Mouse (Mus musculus): ENCODE results near the gene Mia3.
A peak's percentile ranks its signal among the peaks of the same experiment; 100 is the strongest.
"Not testable (repeated sequence)": the region's sequence is repeated elsewhere in the genome, so short reads cannot be mapped to it uniquely, and the experiment has no call there.

Mia3 gene

DNA sequence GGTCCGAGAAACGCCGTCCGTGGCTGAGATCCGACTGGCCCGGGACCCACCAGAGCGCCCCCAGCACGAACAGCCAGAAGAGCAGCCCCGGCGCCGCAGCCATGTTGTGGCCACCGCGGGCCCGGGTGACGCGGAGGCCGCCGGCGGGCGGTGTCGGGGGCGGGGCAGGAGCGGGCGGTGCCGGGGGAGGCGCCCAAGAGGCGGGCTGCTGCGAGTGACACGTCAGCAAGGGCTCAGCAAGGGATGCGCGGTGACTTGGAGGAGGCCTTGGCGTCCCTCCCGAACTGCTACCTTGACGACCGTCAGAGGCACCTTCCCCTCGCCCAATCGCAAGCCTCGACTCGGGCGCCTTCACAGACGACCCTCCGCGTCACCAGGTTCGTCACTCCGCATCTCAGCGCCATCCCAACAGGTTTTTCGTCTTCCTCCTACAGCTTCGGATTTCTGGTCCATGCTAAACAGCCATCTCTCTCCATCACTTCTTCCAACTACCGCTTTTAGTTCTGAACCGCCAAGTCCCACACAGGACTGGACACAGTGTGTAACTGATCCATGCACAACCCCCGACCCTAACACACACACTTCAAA, at the start of gene Mia3:
TSS of gene Mia3 (minus strand) at position 127 of the 588 bp plus-strand sequence.
- DNase-seq (ENCODE audit: low read depth, low spot score), result peak; percentile 75

DNA sequence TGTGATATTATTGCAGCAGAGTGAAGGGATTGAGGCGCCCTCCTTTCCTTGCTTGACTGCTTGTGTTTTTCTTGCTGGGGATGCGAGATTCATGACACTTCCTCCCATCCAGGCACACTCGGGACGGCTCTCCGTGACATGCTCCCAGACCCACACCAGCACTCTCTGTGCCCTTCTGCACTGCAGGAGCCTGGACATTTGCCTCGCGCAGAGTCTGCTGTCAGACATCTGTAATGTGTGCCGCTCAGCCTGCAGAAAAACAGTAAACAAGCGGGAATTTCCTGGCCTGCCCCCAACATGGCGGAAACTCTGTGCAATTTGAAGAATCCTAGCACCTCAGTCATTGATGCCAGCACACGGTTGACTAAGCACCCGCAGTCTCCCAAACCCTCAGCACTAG, 48.5 kb upstream of the Mia3 start, which contains the start of gene Hhipl2:
TSS of gene Hhipl2 (plus strand) at position 343 of the 400 bp plus-strand sequence.
- no peak for DNase-seq (ENCODE audit: low read depth, low spot score)

DNA sequence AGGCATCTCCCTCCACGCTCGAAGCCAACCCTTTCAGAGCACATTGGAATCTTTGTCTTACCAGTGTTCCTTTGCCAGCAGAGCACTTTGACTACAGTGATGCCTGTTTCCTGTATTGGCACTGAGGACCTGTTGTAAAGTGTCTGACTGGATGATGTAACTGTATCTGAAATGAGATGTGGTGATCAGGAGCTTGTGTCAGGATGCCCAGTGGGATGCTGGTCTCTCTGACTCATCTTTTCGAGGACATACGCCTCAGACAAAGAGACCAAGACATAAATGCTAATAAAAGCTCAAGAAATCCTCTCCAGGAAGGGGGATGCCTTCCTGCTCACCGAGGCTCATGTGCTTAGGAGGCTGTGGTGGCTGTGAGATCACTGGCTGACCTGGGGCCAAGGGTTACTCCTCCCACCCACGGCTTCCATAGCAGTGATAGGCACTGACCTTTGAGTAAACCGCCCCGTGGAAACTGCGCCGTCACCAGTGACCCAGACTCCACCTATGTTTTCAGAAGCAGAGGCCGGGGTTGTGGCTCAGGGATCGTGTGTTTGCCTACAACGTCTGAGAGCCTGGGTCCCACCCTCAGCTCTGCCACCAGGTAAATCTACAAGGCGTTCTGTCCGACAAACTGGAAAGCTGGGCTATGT, 44.9 kb upstream of the Mia3 start:
- no peak for DNase-seq (ENCODE audit: low read depth, low spot score)

DNA sequence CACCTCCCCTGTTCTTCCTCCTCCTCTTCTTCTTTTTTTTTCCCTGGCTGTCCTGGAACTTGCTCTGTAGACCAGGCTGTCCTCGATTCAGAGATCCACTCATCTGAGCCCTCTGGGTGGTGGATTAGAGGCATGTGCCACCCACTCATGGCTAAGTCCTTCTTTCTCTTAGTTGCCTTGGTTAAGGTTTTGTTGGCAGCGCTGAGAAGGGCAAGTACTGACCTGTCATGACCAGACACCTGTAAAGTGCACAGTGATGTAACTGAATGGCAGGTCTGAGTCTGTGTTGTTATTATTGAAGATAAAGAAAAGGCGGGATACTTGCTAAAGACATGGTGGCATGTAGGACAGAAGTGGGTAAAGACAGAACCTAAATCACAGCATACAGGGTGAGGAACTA, 34.0 kb upstream of the Mia3 start:
- DNase-seq (ENCODE audit: low read depth, low spot score), result no peak

DNA sequence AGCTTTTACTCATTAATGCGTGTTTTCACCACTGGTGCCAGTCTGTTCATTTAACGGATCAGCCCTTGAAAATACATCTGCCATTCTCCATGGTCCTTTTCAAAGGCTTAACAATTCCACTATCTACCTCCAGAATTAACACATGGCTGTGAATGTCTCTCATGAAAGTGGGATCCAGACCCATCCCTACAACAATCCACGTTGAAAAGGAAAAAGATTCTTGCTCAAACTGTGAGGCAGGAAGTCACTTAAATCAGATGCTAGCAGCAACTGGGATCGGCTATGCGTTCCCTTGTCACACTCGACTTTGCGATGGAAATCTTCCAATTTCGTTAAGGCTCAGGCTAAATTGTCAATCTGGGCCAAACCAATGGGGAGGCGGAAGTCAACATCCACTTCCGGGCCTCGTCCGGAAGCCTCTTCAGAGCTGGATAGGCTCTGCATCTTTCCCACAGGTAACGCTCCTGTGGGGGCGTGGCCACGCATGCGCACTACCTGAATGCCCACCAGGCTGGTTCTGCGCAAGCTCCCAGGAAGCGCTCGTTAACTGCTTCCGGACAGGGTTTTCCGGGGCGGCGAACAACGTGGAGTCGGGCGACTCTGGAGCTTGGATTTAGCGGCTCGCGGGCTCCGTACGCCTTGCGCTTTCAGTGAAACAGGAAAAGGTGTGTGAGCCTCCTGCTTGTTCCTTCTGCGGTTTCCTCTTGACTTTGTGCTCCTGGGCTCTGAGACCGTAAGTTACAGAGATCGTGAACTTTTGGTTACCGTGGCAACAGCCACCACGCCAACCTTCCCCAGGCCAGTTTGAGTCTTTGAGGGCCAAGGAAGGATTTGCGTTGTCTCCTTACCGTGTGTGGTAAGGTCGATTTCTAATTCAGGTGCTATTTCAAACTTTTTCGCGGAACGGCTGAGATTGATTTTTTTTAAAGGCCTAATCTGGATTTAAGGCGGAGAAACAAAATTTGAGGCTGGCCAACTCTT, 19.4 kb upstream of the Mia3 start, which contains the start of gene Taf1a:
TSS of gene Taf1a (plus strand) at position 556 of the 981 bp plus-strand sequence.
- peak; percentile 92 for DNase-seq (ENCODE audit: low read depth, low spot score)

DNA sequence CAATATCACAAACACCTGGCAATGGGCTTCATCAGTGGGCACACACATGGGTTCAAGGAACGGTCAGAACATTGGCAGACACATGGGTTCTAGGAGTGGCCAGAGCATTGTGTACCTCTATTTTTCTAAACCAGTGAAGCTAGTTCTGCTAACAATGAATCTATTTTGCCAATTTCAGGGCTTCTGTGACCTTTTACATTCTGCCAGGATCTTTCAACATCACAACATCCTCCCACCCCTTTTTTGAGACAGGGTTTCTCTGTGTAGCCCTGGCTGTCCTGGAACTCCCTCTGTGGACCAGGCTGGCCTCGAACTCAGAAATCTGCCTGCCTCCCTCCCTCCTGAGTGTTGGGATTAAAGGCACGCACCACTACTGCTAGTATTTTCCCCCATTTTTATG, 18.1 kb upstream of the Mia3 start:
- not testable (repeated sequence) for DNase-seq (ENCODE audit: low read depth, low spot score)

DNA sequence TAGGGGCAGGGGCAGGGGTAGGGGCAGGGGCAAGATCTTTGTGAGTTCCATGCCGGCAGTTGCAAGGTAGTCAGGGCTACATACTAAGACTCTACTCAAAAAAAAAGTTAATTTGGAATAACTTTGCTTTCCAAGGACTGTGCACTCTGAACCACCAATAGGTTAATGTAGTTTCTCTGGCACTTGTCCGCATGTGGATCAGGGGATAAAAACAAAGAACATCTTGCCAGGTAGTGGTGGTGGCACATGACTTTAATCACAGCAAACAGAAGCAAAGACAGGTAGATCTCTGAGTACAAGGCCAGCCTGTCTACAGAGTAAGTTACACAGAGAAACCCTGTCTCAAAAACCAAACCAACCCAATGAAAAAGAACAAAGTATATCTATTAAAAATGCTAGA, 13.3 kb upstream of the Mia3 start:
- no peak for DNase-seq (ENCODE audit: low read depth, low spot score)

DNA sequence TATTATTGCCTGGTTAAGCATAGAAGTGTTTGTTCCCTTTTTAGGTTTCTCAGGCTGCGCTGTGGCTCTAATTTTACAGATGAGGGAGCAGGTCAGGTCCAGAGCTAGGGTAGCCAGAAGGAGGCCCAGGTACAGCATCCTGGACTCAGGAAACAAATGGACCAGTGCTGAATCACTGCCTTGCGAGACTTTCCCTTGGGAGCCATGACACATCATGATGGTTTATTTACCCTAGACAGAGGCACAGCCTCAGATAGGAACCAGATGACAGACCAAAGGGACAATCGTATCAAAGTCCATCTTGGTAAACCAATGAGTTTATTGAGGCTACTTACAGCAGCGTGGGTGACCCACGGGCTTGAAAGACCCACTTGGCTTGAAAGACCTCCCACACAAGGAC, 12.5 kb upstream of the Mia3 start:
- no peak for DNase-seq (ENCODE audit: low read depth, low spot score)

DNA sequence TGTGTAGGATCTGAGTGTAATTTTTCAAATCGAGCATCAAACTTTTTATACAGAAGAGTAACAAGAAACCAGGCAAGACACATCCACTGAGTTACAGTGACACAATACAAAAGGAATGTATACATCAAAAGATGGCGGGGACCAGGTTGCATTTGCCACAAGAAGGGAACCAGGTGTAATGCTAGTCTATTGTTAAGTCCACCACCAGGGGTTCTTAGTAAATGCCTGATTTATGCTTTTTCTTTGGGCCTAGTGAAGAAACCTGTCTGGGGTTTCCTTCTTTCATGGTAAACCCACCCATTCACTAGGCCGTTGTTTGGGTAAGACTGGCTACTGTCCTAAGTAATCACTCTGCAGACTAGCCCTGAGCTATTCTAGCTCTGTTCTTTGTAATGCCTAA, 10.0 kb upstream of the Mia3 start:
- not testable (repeated sequence) for DNase-seq (ENCODE audit: low read depth, low spot score)

DNA sequence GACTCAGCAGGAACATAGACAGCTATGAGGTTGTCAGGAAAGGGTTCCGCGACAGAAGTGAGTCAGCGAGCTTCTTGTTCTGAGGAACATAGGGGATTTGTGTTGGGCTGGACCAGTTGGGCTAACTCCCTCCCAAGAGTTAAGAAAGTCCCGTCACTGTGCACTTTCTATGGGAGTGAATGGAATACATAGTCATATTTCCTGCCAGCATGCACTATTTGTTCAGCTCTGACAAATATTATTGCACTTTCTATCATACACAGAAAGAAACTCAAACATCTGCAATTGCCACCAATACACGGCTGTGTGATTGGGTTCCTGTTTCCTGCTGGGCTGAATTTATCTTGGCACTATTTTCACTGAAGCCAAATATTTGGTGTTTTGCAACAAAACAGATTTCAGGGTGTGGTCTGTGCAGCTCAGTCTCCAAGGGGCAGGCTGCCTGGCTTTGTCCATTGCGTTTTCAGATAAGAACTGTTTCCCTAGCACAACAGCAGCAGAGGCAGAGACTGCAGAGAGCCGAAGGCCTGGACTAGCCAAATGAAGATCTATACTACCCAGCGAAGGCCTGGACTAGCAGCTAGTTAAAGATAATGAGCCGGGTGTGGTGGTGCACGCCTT, 9.1 kb upstream of the Mia3 start:
- no peak for DNase-seq (ENCODE audit: low read depth, low spot score)

DNA sequence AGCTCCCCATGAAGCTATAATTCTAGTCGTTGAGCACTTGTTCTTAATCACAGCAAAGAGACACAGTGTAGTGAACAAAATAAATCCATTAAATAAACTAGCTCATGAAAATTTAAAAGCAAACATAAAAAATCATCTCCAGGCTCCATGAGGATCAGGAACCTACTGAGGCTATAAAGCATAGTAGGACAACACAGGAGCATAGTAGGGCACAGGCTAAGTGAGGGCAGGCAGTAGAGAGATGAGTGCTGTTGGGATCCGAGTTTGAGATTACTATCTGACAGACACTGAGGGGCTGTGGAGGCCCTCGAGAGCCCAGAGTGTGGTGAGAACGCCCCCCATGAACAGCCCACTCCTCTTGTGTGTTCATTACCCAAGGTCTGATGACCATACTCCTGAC, 7.7 kb upstream of the Mia3 start:
- DNase-seq (ENCODE audit: low read depth, low spot score), result no peak

DNA sequence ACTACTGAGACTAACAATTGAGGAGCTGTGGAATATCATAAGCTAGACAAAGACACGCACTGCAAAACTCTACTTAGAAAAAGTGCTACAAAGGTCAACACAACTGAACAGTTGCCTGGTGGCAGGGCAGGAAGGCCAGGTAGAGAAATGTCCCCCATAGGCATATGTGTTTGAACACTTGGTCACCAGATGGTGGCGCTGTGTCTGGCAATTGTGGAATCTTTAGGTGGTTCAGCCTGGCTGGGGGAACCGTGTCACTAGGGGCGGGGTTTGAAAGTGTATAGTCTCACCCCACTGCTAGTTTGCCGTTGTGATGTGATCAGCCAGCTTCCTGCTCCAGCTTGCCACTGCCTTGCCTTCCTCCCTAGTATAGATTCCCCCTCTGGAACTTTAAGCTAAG, 5.4 kb upstream of the Mia3 start:
- no peak for DNase-seq (ENCODE audit: low read depth, low spot score)

DNA sequence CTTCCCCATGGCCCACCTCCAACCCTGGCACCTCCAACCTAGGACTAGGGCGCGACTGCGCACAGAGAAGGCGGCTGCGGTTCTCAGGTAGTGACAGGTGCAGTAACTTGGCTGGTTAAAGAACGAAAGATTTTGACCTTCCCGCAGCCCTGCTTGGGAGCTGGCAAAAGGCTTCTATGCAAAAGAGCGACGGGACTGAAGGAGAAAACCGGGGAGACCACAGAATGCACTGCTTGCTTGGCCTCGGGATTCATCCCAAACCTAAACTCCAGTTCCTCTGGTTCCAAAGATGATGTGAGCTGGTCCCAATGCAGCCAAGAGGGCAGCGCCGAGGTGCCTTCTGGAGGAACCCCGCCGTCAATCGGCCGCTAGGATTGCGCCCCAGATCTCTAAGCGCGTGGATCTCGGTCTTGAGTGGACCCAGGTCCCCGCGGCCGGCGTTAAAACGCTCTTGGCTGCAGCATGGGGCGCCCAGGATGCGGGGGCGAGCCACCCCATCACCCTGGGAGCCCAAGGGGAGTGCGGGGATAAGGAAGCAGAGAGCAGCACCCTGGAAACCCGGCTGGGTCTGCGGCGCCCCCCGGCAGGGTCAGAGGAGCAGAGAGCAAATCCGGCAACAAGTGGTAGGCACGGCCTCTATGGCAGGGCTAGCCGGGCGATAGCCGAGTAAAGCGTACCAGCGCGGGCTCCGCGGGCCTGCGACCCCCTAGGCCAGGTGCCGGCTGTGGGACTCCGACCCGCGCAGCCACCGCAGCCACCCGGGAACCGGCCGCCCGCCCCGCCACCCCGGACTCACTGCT, 552 bp downstream of the Mia3 start:
- DNase-seq (ENCODE audit: low read depth, low spot score), result no peak

DNA sequence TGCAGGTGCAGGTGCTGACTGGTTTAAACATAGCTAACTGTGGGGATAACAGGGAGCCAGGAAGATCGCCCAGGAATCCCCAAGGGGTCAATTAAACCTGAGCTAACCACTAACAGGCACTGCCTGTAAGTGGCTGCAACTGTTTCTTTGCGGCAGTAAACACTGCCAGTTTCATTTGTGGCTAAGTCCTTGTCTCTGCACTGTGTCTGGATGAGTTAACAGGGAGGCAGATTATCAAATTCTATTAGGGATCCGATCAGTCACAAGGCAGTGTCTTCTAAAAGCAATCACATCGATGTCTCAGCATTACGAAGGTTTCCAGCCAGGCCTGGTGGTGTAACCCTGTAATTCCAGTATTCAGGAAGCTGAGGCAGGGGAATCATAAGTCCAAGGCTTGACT, 3.0 kb downstream of the Mia3 start:
- no peak for DNase-seq (ENCODE audit: low read depth, low spot score)

DNA sequence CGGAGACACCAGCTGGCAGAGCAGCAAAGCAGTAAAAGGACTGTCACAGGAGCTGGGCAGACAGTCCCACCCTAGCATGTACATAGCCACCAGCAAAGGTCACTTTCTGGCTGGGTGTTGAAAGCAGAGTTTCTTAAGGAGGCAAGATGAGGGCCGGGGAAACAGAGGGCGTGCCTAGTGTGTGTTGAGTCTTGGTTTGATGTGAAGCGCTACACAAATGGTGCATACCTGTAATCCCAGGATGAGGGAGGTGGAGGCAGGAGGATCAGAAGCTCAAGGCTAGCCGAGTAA, 5.8 kb downstream of the Mia3 start:
- no peak for DNase-seq (ENCODE audit: low read depth, low spot score)

DNA sequence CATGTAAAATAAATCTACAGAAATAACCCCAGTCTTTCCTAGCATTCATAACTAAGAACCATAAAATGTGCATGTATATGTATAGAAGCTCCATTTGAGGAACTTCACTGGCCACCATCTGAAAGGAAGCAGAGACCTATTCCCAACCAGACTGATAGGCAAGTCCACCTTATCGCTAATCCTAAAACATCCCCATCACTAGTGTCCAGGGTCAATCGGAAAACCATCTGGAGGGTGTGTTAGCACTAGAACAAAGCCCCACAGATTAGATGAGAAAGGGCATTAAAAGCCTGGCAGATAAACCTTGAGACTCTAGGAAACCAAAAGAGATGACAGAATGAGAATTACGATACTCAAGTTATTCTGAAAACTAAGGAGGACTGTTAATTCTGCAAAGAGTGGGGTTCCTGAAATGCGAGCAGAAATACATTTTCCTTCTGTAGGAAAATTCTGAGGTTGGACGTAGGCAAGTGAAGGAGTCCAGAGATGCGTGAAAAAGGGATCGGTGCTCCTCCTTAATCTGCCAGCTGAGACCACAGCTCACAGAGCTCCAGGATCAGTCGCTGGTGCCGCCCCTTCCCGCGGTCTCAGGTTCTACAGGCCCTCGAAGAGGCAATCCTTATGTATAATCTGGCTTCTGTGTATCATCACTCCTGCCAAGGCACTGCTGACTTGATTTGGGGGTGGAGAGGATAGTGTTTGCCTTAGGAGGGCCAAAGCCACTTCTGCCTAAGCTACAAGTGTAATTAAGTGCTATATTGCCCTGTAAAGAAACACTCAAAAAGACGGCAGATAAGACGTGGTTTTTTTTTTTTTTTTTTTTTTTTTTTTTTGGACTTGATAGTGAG, 6.4 kb downstream of the Mia3 start:
- no peak for DNase-seq (ENCODE audit: low read depth, low spot score)

DNA sequence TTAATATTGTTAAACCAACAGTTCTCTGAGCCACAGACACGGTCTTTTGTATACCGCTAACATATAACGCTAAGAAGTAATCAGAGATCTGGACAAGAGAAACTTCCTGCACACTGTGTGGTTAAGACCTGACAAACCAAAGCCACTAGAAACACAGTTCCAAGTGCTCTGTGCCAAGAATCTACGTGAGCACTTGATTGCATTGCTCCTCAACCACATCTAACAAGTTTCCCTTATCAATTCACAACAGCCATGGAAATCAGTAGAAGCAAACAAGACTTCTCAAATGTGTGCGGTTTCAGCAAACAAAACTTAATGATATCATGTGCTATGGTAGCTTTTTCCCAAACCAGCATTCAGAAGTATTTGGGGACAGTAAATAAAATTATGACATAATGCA, 7.1 kb downstream of the Mia3 start:
- no peak for DNase-seq (ENCODE audit: low read depth, low spot score)

DNA sequence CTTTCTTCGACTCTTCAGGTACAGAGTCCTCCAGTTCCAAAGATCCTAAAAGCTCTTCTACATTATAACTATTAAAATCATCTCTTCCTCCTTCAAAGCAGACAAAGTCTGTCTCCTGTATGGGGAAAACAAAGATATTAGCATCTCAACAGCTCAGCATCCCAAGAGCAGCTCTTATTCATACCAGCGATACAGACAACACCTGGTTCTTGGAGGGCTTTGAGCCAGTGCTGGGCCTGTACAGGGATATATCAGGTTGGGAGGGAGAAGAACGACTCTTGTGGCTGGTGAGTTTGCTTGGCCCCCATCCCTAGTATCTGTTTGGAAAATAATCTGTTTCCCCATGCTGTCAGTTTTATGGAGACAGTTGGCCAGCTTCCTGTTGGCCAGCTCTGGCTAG, 10.5 kb downstream of the Mia3 start:
- no peak for DNase-seq (ENCODE audit: low read depth, low spot score)

DNA sequence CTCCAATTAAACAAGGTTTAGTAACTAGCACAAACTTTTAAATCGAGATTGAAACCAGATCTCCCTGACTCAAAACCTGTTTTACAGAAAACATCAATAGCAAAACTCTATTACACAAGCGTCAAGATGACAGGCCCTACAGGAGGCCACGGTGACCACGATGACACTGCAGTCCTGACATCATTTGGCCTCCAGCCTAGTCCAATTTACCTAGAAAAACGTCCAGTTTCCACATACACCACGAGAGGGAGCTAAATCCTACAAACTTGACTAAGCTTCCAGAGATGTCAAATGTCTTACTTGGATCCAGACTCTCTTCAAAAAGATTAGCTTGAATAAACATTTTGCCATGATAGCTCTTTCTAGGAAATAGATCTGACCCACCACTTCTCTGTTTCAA, 19.5 kb downstream of the Mia3 start:
- DNase-seq (ENCODE audit: low read depth, low spot score), result peak; percentile 46

DNA sequence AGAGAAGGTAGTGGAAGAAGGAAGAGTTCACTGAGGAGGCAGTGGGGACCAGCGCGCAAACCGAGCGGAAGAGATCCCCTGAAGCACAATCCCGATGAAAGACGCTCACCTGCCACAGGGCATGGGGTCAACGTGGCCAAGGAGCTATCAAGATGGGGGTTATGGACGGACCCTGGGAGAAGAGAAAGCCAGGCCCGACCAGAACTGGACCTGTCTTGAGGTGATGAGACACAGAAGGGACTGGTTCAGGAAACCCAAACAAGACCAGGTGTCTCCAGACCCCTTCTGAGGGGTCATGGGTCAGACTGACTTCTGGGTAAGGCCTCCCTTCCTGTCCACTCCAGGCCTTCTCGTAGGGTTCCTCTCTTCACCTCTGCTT, 23.5 kb downstream of the Mia3 start:
- DNase-seq (ENCODE audit: low read depth, low spot score), result no peak
